Mouse (Mus musculus): ENCODE measurements around the gene Papln. TPM values are rescaled to one million over a fixed set of nuclear protein-coding genes. Genes with fewer than 3 reads are reported as not detected.

The Papln gene
- total and polyA plus RNA-seq, 3 experiments: 0.04 to 0.07 TPM; not detected in 1

GRCm38 (mm10) chr12:83798313-83798712, 34.9 kb downstream of the Papln start:
- TF ChIP-seq CTCF (IDR thresholded peaks at IDR 0.05 in 2 of 3, conservative IDR thresholded peaks at IDR 0.05 in 1 of 3; ENCODE audit: control insufficient read depth in 1 of 3, insufficient read depth in 1 of 3, low read depth in 2 of 3, low read length in 3 of 3, poor library complexity in 1 of 3, severe bottlenecking in 1 of 3) (no peak), CHD1 (IDR thresholded peaks at IDR 0.05; ENCODE audit: low read depth, low read length) (no peak), ZC3H11A (IDR thresholded peaks at IDR 0.05; ENCODE audit: low read depth, low read length) (no peak), ETS1 (IDR thresholded peaks at IDR 0.05; ENCODE audit: low read depth, low read length) (no peak)
- H3K27me3 ChIP-seq (ENCODE audit: control insufficient read depth in 1 of 2, insufficient read depth in 2 of 2, low read length in 2 of 2): no peaks in the 10 kb centered on the region
- no peak overlapping the region for H3K4me3 ChIP-seq (ENCODE audit: control insufficient read depth in 1 of 2, insufficient read depth in 1 of 2, low read depth in 2 of 2, low read length in 2 of 2)
- no peaks in the 10 kb centered on the region for H3K79me2 ChIP-seq (ENCODE audit: control insufficient read depth, insufficient read depth, low read length, poor library complexity)
- no peaks in the 10 kb centered on the region for H3K9me3 ChIP-seq (replicated peaks; ENCODE audit: insufficient read depth, low read length)
- no peak overlapping the region for H3K27ac ChIP-seq (ENCODE audit: control insufficient read depth, low read depth, low read length)
- peaks cover 3 to 4% of the 10 kb centered on the region in 2 experiments; a peak in 2 of 4 replicates for H3K4me1 ChIP-seq (ENCODE audit: control insufficient read depth in 1 of 2, insufficient read depth in 2 of 2, low read length in 2 of 2)
- no peak overlapping the region for H3K9ac ChIP-seq (ENCODE audit: control insufficient read depth, low read depth, low read length, poor library complexity, severe bottlenecking)
- H3K36me3 ChIP-seq (ENCODE audit: control insufficient read depth in 1 of 2, insufficient read depth in 2 of 2, low read length in 2 of 2): peaks cover 4 to 5% of the 10 kb centered on the region in 2 experiments; a peak in 3 of 4 replicates
- no peak for DNase-seq (ENCODE audit: low read depth, low spot score)

DNA sequence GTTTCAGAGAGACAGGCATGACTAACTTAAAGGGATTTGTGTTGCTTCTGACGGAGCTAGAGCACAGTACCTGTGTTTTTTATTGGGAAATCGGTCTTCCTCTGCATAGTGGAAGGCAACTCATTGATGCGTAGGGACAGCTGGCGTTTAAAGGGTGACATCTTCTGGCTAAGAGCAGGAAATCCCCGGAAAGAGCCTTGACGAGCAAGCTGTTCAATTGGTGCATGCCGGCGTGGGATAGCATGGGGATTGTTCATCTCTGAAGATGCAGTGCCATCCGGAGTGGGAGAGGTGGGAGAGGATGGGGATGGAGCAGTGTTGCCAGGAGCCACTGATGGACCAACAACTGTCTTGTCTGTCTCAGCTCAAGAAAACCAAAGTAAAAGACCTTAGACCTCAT, 37.5 kb downstream of the Papln start:
- Histone ChIP-seq H3K9ac (ENCODE audit: control insufficient read depth, low read depth, low read length, poor library complexity, severe bottlenecking) (no peak overlapping the region), H3K9me3 (replicated peaks; ENCODE audit: insufficient read depth, low read length) (no peaks in the 10 kb centered on the region), H3K27me3 (ENCODE audit: control insufficient read depth in 1 of 2, insufficient read depth in 2 of 2, low read length in 2 of 2) (no peaks in the 10 kb centered on the region), H3K36me3 (ENCODE audit: control insufficient read depth in 1 of 2, insufficient read depth in 2 of 2, low read length in 2 of 2) (peaks cover 5 to 7% of the 10 kb centered on the region in 2 experiments; a peak in 3 of 4 replicates), H3K4me1 (ENCODE audit: control insufficient read depth in 1 of 2, insufficient read depth in 2 of 2, low read length in 2 of 2) (peaks cover 3 to 4% of the 10 kb centered on the region in 2 experiments; a peak in 2 of 4 replicates), H3K79me2 (ENCODE audit: control insufficient read depth, insufficient read depth, low read length, poor library complexity) (no peaks in the 10 kb centered on the region), H3K4me3 (ENCODE audit: control insufficient read depth in 1 of 2, insufficient read depth in 1 of 2, low read depth in 2 of 2, low read length in 2 of 2) (no peak overlapping the region), H3K27ac (ENCODE audit: control insufficient read depth, low read depth, low read length) (no peak overlapping the region)
- no peak for DNase-seq (ENCODE audit: low read depth, low spot score)
- no peak for TF ChIP-seq KAT2A (conservative IDR thresholded peaks at IDR 0.05; ENCODE audit: low read depth, low read length)
- no peak for TF ChIP-seq NRF1 (IDR thresholded peaks at IDR 0.05; ENCODE audit: insufficient read depth, low read depth, low read length, poor library complexity, severe bottlenecking)
- no peak for TF ChIP-seq MAFK (IDR thresholded peaks at IDR 0.05; ENCODE audit: borderline replicate concordance, low read depth, low read length)
- no peak for TF ChIP-seq NELFE (IDR thresholded peaks at IDR 0.05; ENCODE audit: low read depth, low read length)
- TF ChIP-seq GABPA (IDR thresholded peaks at IDR 0.05; ENCODE audit: low read depth, low read length): no peak
- TF ChIP-seq MXI1 (IDR thresholded peaks at IDR 0.05; ENCODE audit: low read depth, low read length): no peak
- no peak for TF ChIP-seq ZNF384 (IDR thresholded peaks at IDR 0.05; ENCODE audit: low read depth, low read length)
- no peak for TF ChIP-seq ELF1 (IDR thresholded peaks at IDR 0.05; ENCODE audit: low read depth, low read length)
- no peak for TF ChIP-seq ZC3H11A (IDR thresholded peaks at IDR 0.05; ENCODE audit: low read depth, low read length)
- TF ChIP-seq POLR2AphosphoS2 (IDR thresholded peaks at IDR 0.05; ENCODE audit: low read length): no peak
- no peak for TF ChIP-seq POLR2AphosphoS5 (IDR thresholded peaks at IDR 0.05; ENCODE audit: borderline replicate concordance, low read depth, low read length)
- TF ChIP-seq ZKSCAN1 (IDR thresholded peaks at IDR 0.05; ENCODE audit: low read depth, low read length): no peak

All from MEL (cell line).